Mouse (Mus musculus): ENCODE measurements around the gene Mip. TPM values are rescaled to one million over a fixed set of nuclear protein-coding genes. Genes with fewer than 3 reads are reported as not detected.
"Not testable (repeated sequence)": the region's sequence is repeated elsewhere in the genome, so short reads cannot be mapped to it uniquely, and the experiment has no call there.

Mip gene
- not detected for total RNA-seq (2021)
- polyA plus RNA-seq (2012; rRNA removed), result not detected in 2 replicates
- long read RNA-seq, result 0 reads

GRCm38 (mm10) chr10:128225538-128225937 lies at the start of gene Mip:
Gene Mip, plus strand, starts transcription at chr10:128225838.
- no peak for DNase-seq

- peak; percentile 78 for DNase-seq
These were observed 49.5 kb upstream of the Mip start for GRCm38 (mm10) chr10:128175996-128176755.

- DNase-seq, result no peak
These were observed 48.3 kb upstream of the Mip start for GRCm38 (mm10) chr10:128177316-128177715.

GRCm38 (mm10) chr10:128179989-128180388 lies 45.6 kb upstream of the Mip start, which contains the start of gene Rbms2:
Gene Rbms2, minus strand, starts transcription at chr10:128180297.
- peak; percentile 21 for DNase-seq

GRCm38 (mm10) chr10:128184296-128184695 lies 41.3 kb upstream of the Mip start:
- DNase-seq, result no peak

- peak; percentile 25 for DNase-seq
These were observed 40.2 kb upstream of the Mip start for GRCm38 (mm10) chr10:128185277-128185940.

GRCm38 (mm10) chr10:128185959-128186358 lies 39.7 kb upstream of the Mip start:
- peak; percentile 85 for DNase-seq

GRCm38 (mm10) chr10:128187181-128187605 lies 38.4 kb upstream of the Mip start:
- DNase-seq, result no peak

- peak; percentile 61 for DNase-seq
These were observed 37.3 kb upstream of the Mip start for GRCm38 (mm10) chr10:128188242-128188877.

GRCm38 (mm10) chr10:128191472-128191871 lies 34.2 kb upstream of the Mip start:
- no peak for DNase-seq

GRCm38 (mm10) chr10:128192030-128192766 lies 33.4 kb upstream of the Mip start:
- not testable (repeated sequence) for DNase-seq

GRCm38 (mm10) chr10:128193113-128193512 lies 32.5 kb upstream of the Mip start:
- DNase-seq, result no peak

- DNase-seq, result peak; percentile 99
These were observed 31.6 kb upstream of the Mip start, which contains the start of gene Gls2 for GRCm38 (mm10) chr10:128194024-128194550. Gene Gls2, plus strand, starts transcription at chr10:128194457.

GRCm38 (mm10) chr10:128194551-128195461 lies 30.8 kb upstream of the Mip start:
- DNase-seq, result no peak

GRCm38 (mm10) chr10:128201856-128202255 lies 23.8 kb upstream of the Mip start:
- DNase-seq, result no peak

- no peak for DNase-seq
These were observed 20.7 kb upstream of the Mip start for GRCm38 (mm10) chr10:128204941-128205340.

- no peak for DNase-seq
These were observed 17.3 kb upstream of the Mip start for GRCm38 (mm10) chr10:128208326-128208725.

- no peak for DNase-seq
These were observed 16.2 kb upstream of the Mip start for GRCm38 (mm10) chr10:128209311-128210009.

- no peak for DNase-seq
These were observed 15.5 kb upstream of the Mip start for GRCm38 (mm10) chr10:128210131-128210530.

GRCm38 (mm10) chr10:128210954-128211353 lies 14.7 kb upstream of the Mip start:
- DNase-seq, result peak; percentile 52
